Mouse (Mus musculus): Measurements from ENCODE around the gene Tnrc6b. TPM values are rescaled to one million over a fixed set of nuclear protein-coding genes. Genes with fewer than 3 reads are reported as not detected.

The Tnrc6b gene
- total and polyA plus RNA-seq, 2 experiments, result 7.3 to 18.2 TPM

DNA sequence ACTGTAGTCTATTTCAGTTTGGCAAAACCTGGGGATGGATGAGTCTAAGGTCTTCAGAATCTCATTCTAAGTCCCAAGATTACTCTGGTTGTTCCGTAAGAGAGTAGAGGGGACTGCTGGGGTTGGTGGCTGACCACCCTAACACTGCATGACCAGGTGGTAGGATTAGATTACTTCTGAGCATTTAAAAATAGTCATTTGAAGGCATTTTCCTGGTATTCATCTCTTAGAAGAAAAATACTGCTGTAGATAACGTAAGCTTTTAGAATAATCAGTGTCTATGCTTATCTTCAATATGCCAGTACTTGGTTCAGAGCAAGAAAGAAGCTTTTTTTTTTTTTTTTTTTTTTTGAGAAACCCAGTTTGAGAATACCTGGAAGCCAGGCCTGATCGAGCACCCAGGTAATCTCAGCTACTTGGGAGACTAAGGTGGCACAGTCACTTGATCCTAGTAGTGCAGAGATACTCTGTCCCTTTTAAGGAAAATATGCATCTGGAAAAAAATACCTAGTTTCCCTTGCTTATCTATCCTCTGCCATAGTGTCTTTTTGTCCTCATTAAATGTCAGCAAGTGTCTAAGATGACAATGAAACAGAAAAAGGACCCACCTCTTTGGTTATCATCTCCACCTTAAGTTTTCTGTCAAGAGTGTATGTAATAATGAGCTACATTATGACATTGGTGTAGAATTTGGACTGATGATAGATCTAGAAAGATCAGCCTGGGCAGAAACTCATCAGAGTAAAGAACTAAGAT, 33.7 kb downstream of the Tnrc6b start:
- Histone ChIP-seq H3K4me3 (ENCODE audit: insufficient read depth, low read depth, low read length) (no peak overlapping the region), H3K79me2 (ENCODE audit: control insufficient read depth, insufficient read depth, low read length) (peaks cover 32% of the 10 kb centered on the region; the same call in 1 of the 2 replicates), H3K9ac (ENCODE audit: low read depth, low read length) (no peak overlapping the region), H3K27me3 (ENCODE audit: control insufficient read depth, insufficient read depth, low read length) (no peaks in the 10 kb centered on the region), H3K4me1 (ENCODE audit: control insufficient read depth, insufficient read depth, low read length) (0 out of 2 replicates have a peak, but pooled peaks cover 2% of the 10 kb centered on the region), H3K36me3 (ENCODE audit: control insufficient read depth, insufficient read depth, low read length) (peaks cover 5% of the 10 kb centered on the region; the same call in 1 of the 2 replicates), H3K27ac (replicated peaks; ENCODE audit: insufficient read depth, low read depth, low read length) (no peak overlapping the region)
- no peak for TF ChIP-seq CTCF (IDR thresholded peaks at IDR 0.05; ENCODE audit: low read depth, low read length)
- no peak for TF ChIP-seq POLR2A (IDR thresholded peaks at IDR 0.05; ENCODE audit: extremely low read depth, insufficient read depth, low read length)
- DNase-seq (ENCODE audit: extremely low read depth, low read depth, low spot score), result no peak
- 94% methylated on average over 3 of the region's 3 CpGs for WGBS

DNA sequence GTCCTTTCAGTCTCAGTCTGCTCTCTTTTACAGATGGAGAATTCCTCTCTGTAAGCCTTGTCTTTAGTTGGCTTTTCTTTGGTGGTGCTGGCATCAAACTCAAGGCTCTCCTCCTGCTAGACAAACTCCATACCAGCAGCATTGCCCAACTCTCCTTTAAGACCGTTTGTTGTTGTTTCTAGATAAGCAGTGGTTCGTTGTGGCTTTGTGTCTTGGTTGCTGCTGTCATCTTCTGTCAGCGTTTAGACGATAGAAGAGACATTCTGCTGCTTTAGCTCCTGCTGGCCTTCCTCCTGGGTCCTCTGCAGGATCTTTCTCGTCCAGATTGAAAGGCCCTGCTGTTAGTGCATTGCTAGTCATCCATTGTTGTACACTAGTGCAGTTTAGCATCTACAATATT, 37.9 kb downstream of the Tnrc6b start:
- no peak for DNase-seq (ENCODE audit: extremely low read depth, low read depth, low spot score)
- Histone ChIP-seq H3K36me3 (ENCODE audit: control insufficient read depth, insufficient read depth, low read length) (peaks cover 5% of the 10 kb centered on the region; the same call in 1 of the 2 replicates), H3K79me2 (ENCODE audit: control insufficient read depth, insufficient read depth, low read length) (peaks cover 20% of the 10 kb centered on the region; the same call in 1 of the 2 replicates), H3K9ac (ENCODE audit: low read depth, low read length) (no peak overlapping the region), H3K27ac (replicated peaks; ENCODE audit: insufficient read depth, low read depth, low read length) (no peak overlapping the region), H3K27me3 (ENCODE audit: control insufficient read depth, insufficient read depth, low read length) (no peaks in the 10 kb centered on the region), H3K4me1 (ENCODE audit: control insufficient read depth, insufficient read depth, low read length) (no peaks in the 10 kb centered on the region), H3K4me3 (ENCODE audit: insufficient read depth, low read depth, low read length) (no peak overlapping the region)
- TF ChIP-seq POLR2A (IDR thresholded peaks at IDR 0.05; ENCODE audit: extremely low read depth, insufficient read depth, low read length), result no peak
- TF ChIP-seq CTCF (IDR thresholded peaks at IDR 0.05; ENCODE audit: low read depth, low read length), result no peak
- 74% methylated on average over 5 of the region's 5 CpGs for WGBS

DNA sequence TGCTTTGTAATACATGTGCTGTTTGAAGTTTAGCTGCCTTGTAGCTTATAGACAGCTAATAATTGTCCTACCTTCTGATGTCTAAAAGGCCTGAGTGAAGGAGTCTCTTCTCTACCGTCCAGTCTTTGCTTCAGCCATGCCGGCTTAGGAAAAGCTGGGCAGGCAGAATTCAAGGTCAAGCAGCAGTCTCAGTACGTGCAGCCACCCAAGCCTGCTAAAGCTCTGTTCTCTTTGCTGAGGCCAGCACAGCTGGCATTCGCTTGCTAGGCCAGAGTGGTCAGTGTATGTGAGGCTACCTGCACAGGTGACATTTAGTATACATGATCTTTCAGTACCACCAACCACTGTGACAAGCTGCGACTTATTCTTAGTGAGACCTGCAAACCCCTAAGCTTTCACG, 42.2 kb downstream of the Tnrc6b start:
- TF ChIP-seq POLR2A (IDR thresholded peaks at IDR 0.05; ENCODE audit: extremely low read depth, insufficient read depth, low read length), result no peak
- no peak for TF ChIP-seq CTCF (IDR thresholded peaks at IDR 0.05; ENCODE audit: low read depth, low read length)
- Histone ChIP-seq H3K27ac (replicated peaks; ENCODE audit: insufficient read depth, low read depth, low read length) (no peak overlapping the region), H3K4me1 (ENCODE audit: control insufficient read depth, insufficient read depth, low read length) (no peaks in the 10 kb centered on the region), H3K27me3 (ENCODE audit: control insufficient read depth, insufficient read depth, low read length) (no peaks in the 10 kb centered on the region), H3K9ac (ENCODE audit: low read depth, low read length) (no peak overlapping the region), H3K79me2 (ENCODE audit: control insufficient read depth, insufficient read depth, low read length) (peaks cover 19% of the 10 kb centered on the region; the same call in 1 of the 2 replicates), H3K4me3 (ENCODE audit: insufficient read depth, low read depth, low read length) (no peak overlapping the region), H3K36me3 (ENCODE audit: control insufficient read depth, insufficient read depth, low read length) (peaks cover 8% of the 10 kb centered on the region; the same call in 1 of the 2 replicates)
- DNase-seq (ENCODE audit: extremely low read depth, low read depth, low spot score), result no peak
- WGBS, result 86% methylated on average over 6 of the region's 6 CpGs

DNA sequence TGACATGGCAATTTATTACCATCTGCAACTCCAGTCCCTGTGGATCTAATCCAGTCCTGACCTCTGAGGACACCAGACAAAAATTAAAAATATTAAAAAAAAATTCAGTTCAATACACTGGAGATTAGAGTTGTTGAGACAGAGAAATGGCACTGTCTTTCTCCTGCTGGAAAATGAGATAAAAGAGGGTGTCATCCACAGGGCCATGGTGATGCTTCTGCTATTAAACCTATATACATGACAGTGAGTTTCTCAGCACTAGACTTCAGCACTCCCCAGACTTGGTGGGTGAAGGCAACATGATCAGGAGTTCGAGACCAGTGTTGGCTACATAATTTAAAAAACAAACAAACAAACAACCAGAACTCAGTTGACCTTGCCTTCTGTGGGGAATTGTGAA, 43.0 kb downstream of the Tnrc6b start:
- peaks cover 14% of the 10 kb centered on the region; the same call in 1 of the 2 replicates for H3K79me2 ChIP-seq (ENCODE audit: control insufficient read depth, insufficient read depth, low read length)
- no peak for TF ChIP-seq CTCF (IDR thresholded peaks at IDR 0.05; ENCODE audit: low read depth, low read length)
- no peak for TF ChIP-seq POLR2A (IDR thresholded peaks at IDR 0.05; ENCODE audit: extremely low read depth, insufficient read depth, low read length)
- DNase-seq (ENCODE audit: extremely low read depth, low read depth, low spot score), result no peak
- no peak overlapping the region for H3K9ac ChIP-seq (ENCODE audit: low read depth, low read length)
- no peak overlapping the region for H3K4me3 ChIP-seq (ENCODE audit: insufficient read depth, low read depth, low read length)
- peaks cover 8% of the 10 kb centered on the region; the same call in 1 of the 2 replicates for H3K36me3 ChIP-seq (ENCODE audit: control insufficient read depth, insufficient read depth, low read length)
- no peaks in the 10 kb centered on the region for H3K27me3 ChIP-seq (ENCODE audit: control insufficient read depth, insufficient read depth, low read length)
- WGBS, result 97% methylated on average over 1 of the region's 1 CpGs
- H3K4me1 ChIP-seq (ENCODE audit: control insufficient read depth, insufficient read depth, low read length), result no peaks in the 10 kb centered on the region
- no peak overlapping the region for H3K27ac ChIP-seq (replicated peaks; ENCODE audit: insufficient read depth, low read depth, low read length)

DNA sequence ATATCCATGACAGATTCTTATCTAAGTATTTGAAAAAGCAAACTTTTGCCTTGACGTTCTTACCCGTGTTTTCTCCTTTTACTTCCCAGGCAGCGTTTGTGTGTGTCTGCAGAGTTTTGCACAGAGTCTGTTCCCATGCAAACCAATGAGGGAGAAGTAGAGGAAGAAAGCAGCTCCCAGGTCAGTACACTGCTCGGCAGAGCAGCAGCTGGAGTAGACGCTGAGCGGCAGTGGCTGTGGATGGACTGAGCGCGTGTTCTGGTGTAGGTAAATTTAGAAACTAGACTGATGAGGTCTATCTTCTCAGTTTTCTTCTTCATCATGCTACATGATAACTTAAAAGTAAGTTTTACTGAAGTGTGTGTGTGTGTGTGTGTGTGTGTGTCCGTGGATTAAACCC, 48.3 kb downstream of the Tnrc6b start:
- peaks cover 2% of the 10 kb centered on the region; the same call in 1 of the 2 replicates for H3K4me1 ChIP-seq (ENCODE audit: control insufficient read depth, insufficient read depth, low read length)
- peaks cover 8% of the 10 kb centered on the region; the same call in 1 of the 2 replicates for H3K79me2 ChIP-seq (ENCODE audit: control insufficient read depth, insufficient read depth, low read length)
- no peak for DNase-seq (ENCODE audit: extremely low read depth, low read depth, low spot score)
- H3K27ac ChIP-seq (replicated peaks; ENCODE audit: insufficient read depth, low read depth, low read length), result no peak overlapping the region
- 91% methylated on average over 9 of the region's 9 CpGs for WGBS
- no peak overlapping the region for H3K9ac ChIP-seq (ENCODE audit: low read depth, low read length)
- H3K36me3 ChIP-seq (ENCODE audit: control insufficient read depth, insufficient read depth, low read length), result peaks cover 8% of the 10 kb centered on the region; the same call in 1 of the 2 replicates
- TF ChIP-seq POLR2A (IDR thresholded peaks at IDR 0.05; ENCODE audit: extremely low read depth, insufficient read depth, low read length), result no peak
- TF ChIP-seq CTCF (IDR thresholded peaks at IDR 0.05; ENCODE audit: low read depth, low read length), result no peak
- no peak overlapping the region for H3K4me3 ChIP-seq (ENCODE audit: insufficient read depth, low read depth, low read length)
- H3K27me3 ChIP-seq (ENCODE audit: control insufficient read depth, insufficient read depth, low read length), result no peaks in the 10 kb centered on the region

DNA sequence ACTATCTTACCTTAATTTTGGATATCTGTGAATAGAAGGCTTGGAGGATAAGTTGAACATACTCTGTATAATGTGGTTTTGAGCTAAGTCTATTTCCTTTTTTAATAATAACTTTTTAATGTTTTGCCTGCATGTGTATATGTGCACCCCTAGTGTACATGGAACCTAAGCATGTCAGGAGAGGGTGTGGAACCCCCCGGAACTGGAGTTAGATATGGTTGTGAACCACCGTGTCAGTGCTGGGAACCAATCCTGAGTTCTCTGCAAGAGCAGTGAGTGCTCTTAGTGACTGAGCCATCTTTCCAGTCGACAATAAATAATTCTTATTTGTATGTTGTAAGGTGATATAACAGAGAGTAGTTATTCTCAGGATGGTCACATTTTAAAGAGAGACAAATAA, 49.4 kb downstream of the Tnrc6b start:
- 93% methylated on average over 3 of the region's 3 CpGs for whole genome bisulfite sequencing
- TF ChIP-seq POLR2A (IDR thresholded peaks at IDR 0.05; ENCODE audit: extremely low read depth, insufficient read depth, low read length), result no peak
- TF ChIP-seq CTCF (IDR thresholded peaks at IDR 0.05; ENCODE audit: low read depth, low read length), result no peak
- Histone ChIP-seq H3K27ac (replicated peaks; ENCODE audit: insufficient read depth, low read depth, low read length) (no peak overlapping the region), H3K79me2 (ENCODE audit: control insufficient read depth, insufficient read depth, low read length) (peaks cover 8% of the 10 kb centered on the region; the same call in 1 of the 2 replicates), H3K9ac (ENCODE audit: low read depth, low read length) (no peak overlapping the region), H3K4me1 (ENCODE audit: control insufficient read depth, insufficient read depth, low read length) (peaks cover 2% of the 10 kb centered on the region; the same call in 1 of the 2 replicates), H3K27me3 (ENCODE audit: control insufficient read depth, insufficient read depth, low read length) (no peaks in the 10 kb centered on the region), H3K36me3 (ENCODE audit: control insufficient read depth, insufficient read depth, low read length) (peaks cover 6% of the 10 kb centered on the region), H3K4me3 (ENCODE audit: insufficient read depth, low read depth, low read length) (no peak overlapping the region)
- DNase-seq (ENCODE audit: extremely low read depth, low read depth, low spot score), result no peak
